Comparison of ENCODE assay signal across 22 mouse cellular contexts in the genomic region with DNA sequence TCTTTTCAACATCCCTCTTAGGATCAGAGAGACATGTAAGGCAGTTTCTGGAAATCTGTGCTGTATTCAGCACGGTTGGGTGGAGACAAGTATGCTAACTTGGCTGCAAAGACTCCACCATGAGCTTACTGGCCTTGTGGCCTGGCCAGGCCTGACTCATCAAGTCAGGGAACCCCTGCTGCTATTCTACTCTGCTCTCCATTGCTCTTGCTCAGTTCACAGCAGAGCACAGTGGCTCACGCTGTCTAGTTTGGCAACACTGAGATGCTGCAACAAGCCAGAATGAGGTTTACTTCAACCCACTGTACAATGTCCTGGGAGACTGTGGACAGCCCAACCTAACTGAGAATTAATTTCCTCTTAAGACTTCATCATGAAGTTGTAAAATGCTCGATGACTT.
DNase-seq lines count a peak whose midpoint lies in the region; ATAC-seq lines count a peak whose summit lies in the region.
"Had no signal": no experiment of that assay in that cellular context is flagged by ENCODE, and none has a peak within 500 bp of the region (broad histone marks: within the 10 kb centered on the region; RNA-seq: fewer than 3 reads in every experiment).

No protein-coding gene starts in this region.

- no peaks in the 10 kb centered on the region for H3K27me3 ChIP-seq in heart, embryonic 12.5 days (replicated peaks)
- H3K27me3 ChIP-seq: embryonic facial prominence, embryonic 15.5 days; intestine, embryonic 15.5 days had no signal

- no peak overlapping the region for H3K4me3 ChIP-seq in heart, embryonic 12.5 days
- H3K4me3 ChIP-seq: embryonic facial prominence, embryonic 15.5 days; heart, embryonic 10.5 days; hindbrain, embryonic 15.5 days; intestine, embryonic 15.5 days had no signal

- intact Hi-C loops in left cerebral cortex, postnatal 10 days (cut with DNase I) = no loop called here

- WGBS in heart, embryonic 12.5 days = 59% methylated on average over 3 of the region's 3 CpGs

- no peak overlapping the region for H3K9ac ChIP-seq in heart, embryonic 12.5 days
- H3K9ac ChIP-seq: embryonic facial prominence, embryonic 15.5 days; hindbrain, embryonic 15.5 days; intestine, embryonic 15.5 days had no signal

- no peaks in the 10 kb centered on the region for H3K9me3 ChIP-seq in heart, embryonic 12.5 days (replicated peaks)
- H3K9me3 ChIP-seq: embryonic facial prominence, embryonic 15.5 days; heart, embryonic 10.5 days; hindbrain, embryonic 15.5 days; intestine, embryonic 15.5 days had no signal

- no peaks in the 10 kb centered on the region for H3K4me1 ChIP-seq in heart, embryonic 12.5 days (replicated peaks)
- H3K4me1 ChIP-seq: embryonic facial prominence, embryonic 15.5 days; heart, embryonic 10.5 days; hindbrain, embryonic 15.5 days; intestine, embryonic 15.5 days had no signal

- no peak overlapping the region for H3K27ac ChIP-seq in heart, embryonic 12.5 days (ENCODE audit: poor library complexity, severe bottlenecking)
- H3K27ac ChIP-seq: embryonic facial prominence, embryonic 15.5 days; heart, embryonic 10.5 days; hindbrain, embryonic 15.5 days; intestine, embryonic 15.5 days; stomach, postnatal 0 days had no signal

- no peaks in the 10 kb centered on the region for H3K36me3 ChIP-seq in heart, embryonic 12.5 days
- H3K36me3 ChIP-seq: embryonic facial prominence, embryonic 15.5 days; heart, embryonic 10.5 days; hindbrain, embryonic 15.5 days; intestine, embryonic 15.5 days had no signal

- ATAC-seq in heart, embryonic 12.5 days (ENCODE audit: insufficient number of reproducible peaks, low FRiP score) = no peak
- ATAC-seq: intestine, embryonic 15.5 days; lung, postnatal 0 days; Patski had no signal

- no peak overlapping the region for H3K4me2 ChIP-seq in heart, embryonic 12.5 days
- H3K4me2 ChIP-seq: embryonic facial prominence, embryonic 15.5 days; hindbrain, embryonic 15.5 days; intestine, embryonic 15.5 days; midbrain, embryonic 11.5 days had no signal

- peak; percentile 7 for DNase-seq in adrenal gland, postnatal 14 days
- DNase-seq in adrenal gland, adult 8-10 months = no peak
- peak; percentile 87 for DNase-seq in heart, adult 11 months
- peak; percentile 66 for DNase-seq in NIH3T3 (ENCODE audit: low read depth)
- DNase-seq in skeletal muscle tissue, adult 2 months (ENCODE audit: low read depth, low spot score) = peak; percentile 3
- DNase-seq in left cerebral cortex, postnatal 10 days (ENCODE audit: extremely low spot score in 1 of 2, low spot score in 2 of 2) = no peak
- DNase-seq: B cell, adult 2 months; heart, postnatal 36 days; kidney, adult 9 months; kidney, postnatal 25 days; left cerebral cortex, postnatal 4 days; liver; retina, postnatal 1 day had no signal

Comparison
In these comparisons a context has a peak if more than half of its experiments do, and no peak if none do; other contexts are left out.
1. DNase-seq: peak in adrenal gland, postnatal 14 days (single experiment), heart, adult 11 months (single experiment), NIH3T3 (single experiment) and skeletal muscle tissue, adult 2 months (single experiment); none in adrenal gland, adult 8-10 months (single experiment) and left cerebral cortex, postnatal 10 days (0 of 2).